Mouse (Mus musculus) c-Kit-negative CD71-positive TER-119-positive erythroid progenitor cells, embryonic 14.5 days (primary cell): ENCODE data around the gene Dolk.

Experiments
- DNase-seq: peaks from one replicate; pipeline ENCODE4 v3.0.0-alpha.2; 2013; ENCODE audit warnings: low read depth, low spot score

Gene Dolk

GRCm38 (mm10) chr2:30268371-30268770 lies 17.8 kb downstream of the Dolk start:
- DNase-seq = no peak

- no peak for DNase-seq
These were observed 18.7 kb downstream of the Dolk start for GRCm38 (mm10) chr2:30267466-30267865.

DNA sequence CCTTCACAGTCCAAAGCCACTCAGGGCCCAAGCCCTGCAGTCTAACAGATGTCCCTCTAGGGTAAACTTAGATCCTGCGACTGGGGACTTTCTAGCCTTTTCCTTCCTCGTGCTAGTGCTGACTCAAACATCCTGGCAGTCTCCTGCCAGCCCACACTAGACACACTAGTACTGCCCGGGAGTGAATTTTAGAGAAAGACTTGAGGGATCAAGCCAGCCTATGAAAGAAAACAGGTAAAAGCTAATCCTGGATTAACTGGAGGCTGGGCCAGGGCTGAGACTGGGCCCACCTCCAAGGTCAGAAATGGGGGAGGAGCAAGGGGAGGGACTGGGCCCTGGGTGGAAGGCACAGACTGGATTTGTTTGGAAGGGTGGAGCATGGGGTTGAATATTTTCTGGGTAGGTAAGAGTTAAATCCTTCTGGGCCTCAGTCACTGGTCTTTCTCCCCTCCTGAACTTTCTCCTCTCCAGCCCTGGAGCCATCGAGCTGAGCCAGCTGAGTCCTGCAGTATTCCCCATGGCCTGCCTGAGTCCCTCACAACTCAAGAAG lies 19.7 kb downstream of the Dolk start:
- no peak for DNase-seq

DNA sequence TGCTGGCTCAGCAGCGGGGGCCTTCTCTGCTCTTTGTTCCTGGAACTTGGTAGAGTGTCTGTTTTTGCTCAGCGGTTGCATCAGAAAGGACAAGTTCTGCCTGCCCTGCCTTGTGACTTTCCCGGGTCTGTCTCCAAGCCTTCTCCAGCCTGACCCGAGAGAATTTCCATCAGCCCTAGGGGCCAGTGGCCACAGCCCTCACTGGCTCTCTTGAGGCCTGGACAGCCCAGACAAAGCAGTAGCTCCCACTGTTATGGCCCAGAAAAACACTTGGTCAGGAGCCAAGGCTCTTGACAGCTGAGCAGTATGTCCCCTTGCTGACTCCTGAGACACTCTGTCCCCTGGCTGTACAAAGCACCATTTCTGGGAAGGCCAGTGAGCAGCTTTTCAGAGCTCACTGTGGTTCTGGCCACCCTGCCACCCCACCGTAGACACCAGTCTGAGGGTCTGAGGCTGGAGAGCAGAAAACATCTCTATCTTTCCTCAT lies 20.3 kb downstream of the Dolk start, which contains the start of gene Phyhd1:
Phyhd1 (plus strand) TSS at position 437 of the 487 bp plus-strand sequence.
- no peak for DNase-seq

DNA sequence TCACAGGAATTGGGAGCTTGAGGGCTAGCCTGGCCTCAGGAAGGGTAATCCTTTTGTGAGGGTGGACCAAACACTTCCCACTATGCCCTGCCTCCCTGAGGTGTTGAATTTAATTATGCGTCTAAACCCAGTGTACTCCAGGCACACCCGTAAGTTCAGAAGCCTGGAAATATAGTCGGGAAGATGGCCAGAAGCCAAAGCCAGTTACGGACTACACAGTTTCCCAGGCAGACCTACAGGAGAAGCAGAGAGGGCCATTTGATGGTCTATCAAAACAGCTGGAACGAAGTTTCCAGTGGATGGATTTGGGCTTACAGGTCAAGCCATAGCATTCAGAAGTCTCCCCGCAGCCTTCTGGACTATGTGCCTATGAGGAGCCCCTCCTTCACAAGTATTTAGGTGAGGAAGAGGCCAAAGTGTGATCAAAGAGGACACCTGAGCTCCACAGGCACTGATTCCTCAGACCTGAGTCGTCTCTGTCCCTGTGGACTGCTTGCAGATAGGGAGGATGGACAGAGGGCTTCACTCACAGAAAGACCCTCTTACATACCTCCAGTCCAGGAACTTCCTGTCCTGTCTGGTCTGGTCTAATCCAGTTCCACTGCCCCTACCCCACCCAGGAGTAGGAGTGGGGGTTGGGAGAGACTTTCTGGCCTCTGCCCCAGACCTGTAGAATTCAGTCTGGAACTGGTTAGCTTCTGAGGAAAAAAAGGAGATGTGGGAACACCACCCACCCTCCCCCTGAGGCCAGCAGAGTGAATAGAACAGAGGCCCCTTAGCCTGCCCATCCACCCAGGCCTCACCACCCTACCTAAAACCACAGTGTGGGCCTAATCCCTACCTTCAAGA lies 21.2 kb downstream of the Dolk start:
- DNase-seq = no peak

GRCm38 (mm10) chr2:30263811-30264210 lies 22.3 kb downstream of the Dolk start:
- no peak for DNase-seq

- no peak for DNase-seq
These were observed 23.2 kb downstream of the Dolk start for GRCm38 (mm10) chr2:30262840-30263441.

DNA sequence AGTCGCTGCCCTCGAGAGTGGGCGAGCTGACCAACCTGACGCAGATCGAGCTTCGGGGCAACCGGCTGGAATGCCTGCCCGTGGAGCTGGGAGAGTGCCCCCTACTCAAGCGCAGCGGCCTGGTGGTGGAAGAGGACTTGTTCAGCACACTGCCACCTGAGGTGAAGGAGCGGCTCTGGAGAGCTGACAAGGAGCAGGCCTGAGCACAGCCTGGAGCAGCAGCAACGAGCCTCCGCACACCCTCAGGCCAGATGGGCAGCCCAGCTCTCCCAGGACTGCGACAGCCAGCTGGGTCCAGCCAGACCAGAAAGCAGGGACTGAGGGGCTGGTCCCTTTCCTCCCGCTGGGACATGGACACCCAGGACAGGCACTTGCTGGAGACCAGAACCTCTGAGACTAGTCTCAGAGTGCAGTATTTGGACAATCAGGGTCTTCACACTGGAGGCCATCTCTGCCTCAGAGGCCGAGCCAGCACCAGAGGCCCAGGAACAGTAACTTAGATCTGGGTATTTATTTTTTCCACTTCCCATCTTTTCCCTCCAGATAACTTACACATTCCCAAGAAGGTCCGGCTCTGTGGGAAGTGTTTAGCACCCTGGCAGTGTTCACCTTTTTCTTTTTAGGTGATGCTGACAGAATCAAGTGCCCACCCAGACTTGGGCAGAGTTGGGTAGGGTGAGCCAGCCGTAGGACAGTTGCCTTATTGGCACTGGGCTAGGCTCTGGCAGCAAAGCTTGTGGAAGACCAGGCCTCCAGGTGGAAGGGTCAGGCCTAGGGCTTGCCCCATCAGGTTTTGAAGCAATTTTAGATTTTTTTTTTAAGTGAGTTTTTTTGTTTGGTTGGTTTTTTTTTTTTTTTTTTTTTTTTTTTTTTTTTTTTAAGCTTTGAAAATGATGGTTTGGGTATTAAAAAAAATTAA lies 24.0 kb downstream of the Dolk start:
- no peak for DNase-seq

DNA sequence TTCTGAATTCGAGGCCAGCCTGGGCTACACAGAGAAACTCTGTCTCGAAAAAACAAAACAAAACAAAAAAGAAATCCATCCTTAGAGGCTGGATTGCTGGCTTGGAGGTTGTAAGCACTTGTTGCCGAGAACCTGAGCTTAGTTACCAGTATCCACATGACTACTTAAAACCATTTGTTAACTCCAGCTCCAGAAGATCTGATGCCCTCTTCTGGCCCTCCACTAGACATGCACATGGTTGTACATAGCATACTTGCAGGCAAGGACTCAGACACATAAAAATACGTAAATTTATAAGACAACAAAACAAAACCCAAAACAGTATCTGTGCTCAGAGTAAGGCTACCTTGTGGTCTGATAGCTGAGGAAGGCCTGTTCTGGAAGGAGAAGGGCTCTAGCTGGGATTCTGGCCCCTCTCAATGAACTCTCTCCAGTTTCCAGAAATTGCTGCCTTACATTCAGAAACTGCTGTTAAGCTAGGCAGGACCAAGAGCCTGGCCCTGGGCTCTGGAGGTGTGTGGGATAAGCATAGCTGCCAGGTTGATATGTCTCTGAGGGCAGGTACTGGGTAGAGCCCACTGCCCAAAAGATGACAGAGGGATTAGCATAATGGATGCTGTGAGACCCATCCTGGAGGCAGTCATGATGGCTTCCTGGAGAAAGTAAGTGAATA lies 24.9 kb downstream of the Dolk start:
- no peak for DNase-seq

DNA sequence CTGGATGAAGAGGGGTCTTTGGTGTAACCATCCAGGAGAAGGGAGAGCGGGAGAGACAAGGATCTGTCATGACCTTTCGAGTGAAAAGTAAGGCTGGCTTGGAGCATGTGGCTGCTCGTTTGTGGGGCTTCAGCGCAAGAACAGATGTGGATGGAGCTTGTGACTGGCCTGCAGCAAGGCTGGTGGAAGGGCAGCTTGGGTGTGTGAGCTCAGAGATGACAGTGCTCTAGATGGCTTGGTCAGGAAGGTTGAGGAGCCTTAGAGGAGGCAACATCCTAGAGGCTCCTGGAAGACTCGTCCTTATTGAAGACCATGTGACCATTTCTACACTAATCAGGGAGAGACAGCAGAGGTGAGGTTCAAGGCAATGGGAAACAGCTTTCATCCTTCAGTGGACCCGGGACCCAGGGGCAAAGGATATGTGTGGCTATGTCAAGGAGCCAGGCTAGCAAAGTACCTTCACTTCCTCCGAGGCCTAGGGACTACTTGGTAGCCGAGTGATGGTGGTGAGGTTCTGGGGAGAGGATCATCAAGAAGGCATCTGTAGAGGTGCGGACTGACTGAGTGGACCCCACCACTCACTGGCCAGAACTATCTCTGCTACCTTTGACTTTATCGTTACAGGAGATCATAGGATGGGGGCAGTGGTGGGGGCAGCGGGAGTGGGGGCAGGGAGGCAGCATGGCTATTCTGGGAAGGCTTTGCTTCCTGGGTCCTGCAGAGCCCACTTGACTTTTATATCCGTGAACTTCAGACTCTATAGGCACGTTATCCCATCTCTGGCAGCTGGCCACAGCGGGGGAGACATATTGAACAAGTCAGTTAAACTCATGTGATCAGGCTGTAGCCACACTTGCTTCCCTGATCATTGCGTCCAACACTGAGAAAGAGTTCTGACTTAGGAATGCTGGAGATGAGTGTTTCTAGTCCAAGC lies 26.7 kb downstream of the Dolk start:
- no peak for DNase-seq

DNA sequence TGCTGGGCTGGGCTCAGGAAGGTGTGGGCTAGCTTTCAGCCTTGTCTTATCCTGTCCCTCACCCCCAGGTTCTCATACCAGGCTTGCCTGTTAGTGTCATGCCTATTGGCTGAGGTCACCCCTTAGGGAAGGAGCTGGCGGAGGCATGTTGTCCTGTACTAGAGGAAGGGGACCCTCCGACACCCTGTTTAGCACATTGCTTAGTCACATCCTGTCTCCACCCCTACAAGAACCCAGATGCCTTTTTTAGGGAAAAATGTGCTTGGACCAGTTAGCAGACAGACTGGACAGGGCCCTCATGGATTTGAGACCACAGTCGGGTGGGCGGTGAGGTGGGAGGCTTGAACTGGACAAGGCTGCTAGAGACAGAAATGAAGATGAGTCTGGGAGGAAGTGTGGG lies 27.5 kb downstream of the Dolk start:
- no peak for DNase-seq

- DNase-seq = no peak
These were observed 28.3 kb downstream of the Dolk start for GRCm38 (mm10) chr2:30257699-30258460.

DNA sequence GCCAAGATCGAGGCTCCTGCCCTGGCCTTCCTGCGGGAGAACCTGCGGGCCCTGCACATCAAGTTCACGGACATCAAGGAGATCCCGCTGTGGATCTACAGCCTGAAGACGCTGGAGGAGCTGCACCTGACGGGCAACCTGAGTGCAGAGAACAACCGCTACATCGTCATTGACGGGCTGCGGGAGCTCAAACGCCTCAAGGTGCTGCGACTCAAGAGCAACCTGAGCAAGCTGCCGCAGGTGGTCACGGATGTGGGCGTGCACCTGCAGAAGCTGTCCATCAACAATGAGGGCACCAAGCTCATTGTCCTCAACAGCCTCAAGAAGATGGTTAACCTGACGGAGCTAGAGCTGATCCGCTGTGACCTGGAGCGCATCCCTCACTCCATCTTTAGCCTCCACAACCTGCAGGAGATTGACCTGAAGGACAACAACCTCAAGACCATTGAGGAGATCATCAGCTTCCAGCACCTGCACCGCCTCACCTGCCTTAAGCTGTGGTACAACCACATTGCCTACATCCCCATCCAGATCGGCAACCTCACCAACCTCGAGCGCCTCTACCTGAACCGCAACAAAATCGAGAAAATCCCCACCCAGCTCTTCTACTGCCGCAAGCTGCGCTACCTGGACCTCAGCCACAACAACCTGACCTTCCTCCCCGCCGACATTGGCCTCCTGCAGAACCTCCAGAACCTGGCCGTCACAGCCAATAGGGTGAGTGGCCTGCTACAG lies 29.4 kb downstream of the Dolk start:
- DNase-seq = no peak

DNA sequence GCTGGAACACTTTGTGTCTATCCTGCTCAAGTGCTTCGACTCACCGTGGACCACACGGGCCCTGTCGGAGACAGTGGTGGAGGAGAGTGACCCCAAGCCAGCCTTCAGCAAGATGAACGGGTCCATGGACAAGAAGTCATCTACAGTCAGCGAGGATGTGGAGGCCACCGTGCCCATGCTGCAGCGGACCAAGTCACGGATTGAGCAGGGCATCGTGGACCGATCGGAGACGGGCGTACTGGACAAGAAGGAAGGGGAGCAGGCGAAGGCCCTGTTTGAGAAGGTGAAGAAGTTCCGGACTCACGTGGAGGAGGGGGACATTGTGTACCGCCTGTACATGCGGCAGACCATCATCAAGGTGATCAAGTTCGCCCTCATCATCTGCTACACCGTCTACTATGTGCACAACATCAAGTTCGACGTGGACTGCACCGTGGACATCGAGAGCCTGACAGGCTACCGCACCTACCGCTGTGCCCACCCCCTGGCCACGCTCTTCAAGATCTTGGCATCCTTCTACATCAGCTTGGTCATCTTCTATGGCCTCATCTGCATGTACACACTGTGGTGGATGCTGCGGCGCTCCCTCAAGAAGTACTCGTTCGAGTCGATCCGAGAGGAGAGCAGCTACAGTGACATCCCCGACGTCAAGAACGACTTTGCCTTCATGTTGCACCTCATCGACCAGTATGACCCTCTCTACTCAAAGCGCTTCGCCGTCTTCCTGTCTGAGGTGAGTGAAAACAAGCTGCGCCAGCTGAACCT lies 30.3 kb downstream of the Dolk start:
- DNase-seq = no peak

- no peak for DNase-seq
These were observed 32.3 kb downstream of the Dolk start for GRCm38 (mm10) chr2:30253809-30254208.

DNA sequence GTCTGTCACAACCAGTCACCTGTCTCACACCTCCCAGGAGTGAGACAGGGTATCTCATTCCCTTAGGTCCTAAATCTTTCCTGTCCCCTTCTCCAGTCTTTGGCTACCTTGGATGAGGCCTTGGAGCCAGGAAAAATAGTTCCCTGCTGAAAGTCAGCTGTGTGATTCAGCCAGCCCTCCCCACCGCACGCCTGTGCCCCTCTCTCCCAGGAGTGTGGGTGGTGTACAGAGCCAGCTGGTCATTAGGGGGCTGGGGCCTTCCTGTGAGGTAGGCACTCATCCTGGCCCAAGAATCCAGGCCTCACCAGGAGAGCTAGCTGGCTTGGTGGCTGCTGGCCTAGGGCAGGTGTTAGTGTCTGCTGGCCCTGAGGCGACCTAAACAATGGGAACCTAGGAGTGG lies 33.6 kb downstream of the Dolk start:
- DNase-seq = no peak

GRCm38 (mm10) chr2:30251417-30252104 lies 34.6 kb downstream of the Dolk start:
- DNase-seq = no peak
